Mouse (Mus musculus): ENCODE measurements around the gene Fstl5.

DNA sequence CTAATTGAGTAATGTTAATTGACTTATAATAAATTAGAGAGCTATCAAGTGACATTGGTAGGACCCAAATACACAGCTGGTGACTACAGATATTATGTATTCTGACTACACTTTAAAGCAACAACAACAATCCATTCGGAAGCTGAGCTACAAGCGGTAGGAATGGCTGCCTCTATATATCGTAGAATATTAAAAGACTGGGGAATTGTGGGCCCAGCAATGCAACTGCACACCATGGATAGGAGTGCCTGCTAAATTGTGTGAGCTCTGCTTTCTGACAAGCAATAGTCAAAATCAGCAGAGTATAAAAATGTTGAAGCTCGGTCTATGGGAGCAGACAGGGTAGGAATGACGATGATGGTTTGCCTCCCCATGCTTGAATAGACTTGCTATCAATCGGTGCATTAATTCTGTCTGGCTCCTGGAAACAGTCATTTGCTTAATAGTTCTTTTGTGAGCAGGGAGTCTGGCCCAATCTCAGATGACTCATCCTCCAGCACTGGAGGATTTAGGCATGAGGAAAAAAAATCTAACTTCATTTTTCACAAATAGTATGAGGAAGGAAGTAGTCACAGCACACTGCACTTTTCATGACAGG lies 354.8 kb downstream of the Fstl5 start:
- TF ChIP-seq EP300 (IDR thresholded peaks at IDR 0.05; ENCODE audit: low read depth): no peak
- no peak for TF ChIP-seq CTCF (IDR thresholded peaks at IDR 0.05; ENCODE audit: low read depth)

Measured in liver, postnatal 0 days (tissue).